Mouse (Mus musculus) olfactory bulb, adult 2 months (tissue): ENCODE data around the gene Islr.

ENCODE experiments used
- CTCF ChIP-seq: fragments of 200-500 bp; IDR thresholded peaks from 2 replicates; pipeline ENCODE4 v1.5.1; 2012; ENCODE audit warnings: low read depth, mild to moderate bottlenecking, low read length, moderate library complexity; ENCODE audit not compliant: insufficient read depth
- POLR2A ChIP-seq: fragments of 200-500 bp; IDR thresholded peaks from 2 replicates; pipeline ENCODE4 v1.6.1; 2012; ENCODE audit warnings: mild to moderate bottlenecking, low read depth, low read length, moderate library complexity; ENCODE audit not compliant: insufficient read depth

- no peak for TF ChIP-seq CTCF
- TF ChIP-seq POLR2A = no peak
These were observed 10.5 kb upstream of the Islr start for GRCm38 (mm10) chr9:58214519-58215180.
